Mouse (Mus musculus) liver, postnatal 0 days (tissue): Measurements from ENCODE around the gene Rpl29.

Experiments used
- CTCF ChIP-seq: sonication (generic); IDR thresholded peaks from 2 replicates; pipeline ENCODE4 v1.5.1; 2016; ENCODE audit warnings: antibody characterized with exemption, low read depth
- EP300 ChIP-seq: IDR thresholded peaks from 2 replicates; pipeline ENCODE4 v1.6.1; 2016; ENCODE audit warnings: antibody characterized with exemption, low read depth, mild to moderate bottlenecking

DNA sequence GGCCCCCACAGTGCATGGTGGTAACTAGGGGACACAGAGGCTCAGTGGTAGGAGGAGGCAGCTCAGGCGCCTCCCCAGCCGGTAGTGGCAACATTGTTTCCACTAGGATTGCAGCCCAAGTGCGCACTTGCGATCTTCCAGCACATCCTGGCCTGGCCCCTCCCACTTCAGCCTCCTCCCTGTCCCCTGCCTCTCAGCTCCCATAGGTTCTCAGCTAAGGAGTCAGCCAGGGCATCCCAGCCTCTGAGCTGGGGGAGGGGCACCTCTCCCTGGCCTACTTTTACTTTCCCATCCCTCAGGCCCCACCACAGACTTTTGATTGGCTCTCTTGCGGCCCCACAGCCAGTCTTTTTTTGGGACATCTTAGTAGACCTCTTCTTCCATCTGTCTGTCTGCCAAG, 42.6 kb downstream of the Rpl29 start:
- no peak for TF ChIP-seq CTCF
- TF ChIP-seq EP300: no peak
